Mouse (Mus musculus) c-Kit-positive CD71-positive TER-119-negative erythroid progenitor cells, embryonic 14.5 days (primary cell): ENCODE measurements at regions not wholly inside any gene's neighbourhood (a gene's known extent, or its start where the extent isn't known, plus 50 kb on each side); places are given as distances from the start of the nearest gene placed in this dataset.
A peak's percentile ranks its signal among the peaks of the same experiment; 100 is the strongest.

Source experiments
- DNase-seq: peaks from one replicate; pipeline ENCODE4 v3.0.0-alpha.2; 2013; ENCODE audit warnings: low read depth

- DNase-seq = no peak
These were observed 176.5 kb downstream of the Fam43a start for GRCm38 (mm10) chr16:30775740-30776700.

GRCm38 (mm10) chr16:30777416-30777815 lies 177.9 kb downstream of the Fam43a start:
- no peak for DNase-seq

- DNase-seq = no peak
These were observed 178.6 kb downstream of the Fam43a start for GRCm38 (mm10) chr16:30778078-30778477.

GRCm38 (mm10) chr16:30778945-30779344 lies 179.4 kb downstream of the Fam43a start:
- DNase-seq = no peak

- DNase-seq = no peak
These were observed 184.7 kb downstream of the Fam43a start for GRCm38 (mm10) chr16:30784261-30784660.

GRCm38 (mm10) chr16:30784949-30785348 lies 185.4 kb downstream of the Fam43a start:
- no peak for DNase-seq

- DNase-seq = no peak
These were observed 186.5 kb downstream of the Fam43a start for GRCm38 (mm10) chr16:30786060-30786459.

- no peak for DNase-seq
These were observed 187.8 kb downstream of the Fam43a start for GRCm38 (mm10) chr16:30787351-30787750.

GRCm38 (mm10) chr16:30788321-30788781 lies 188.8 kb downstream of the Fam43a start:
- DNase-seq = peak; percentile 75

- DNase-seq = no peak
These were observed 189.6 kb downstream of the Fam43a start for GRCm38 (mm10) chr16:30788944-30789781.

- no peak for DNase-seq
These were observed 190.5 kb downstream of the Fam43a start for GRCm38 (mm10) chr16:30790036-30790435.

GRCm38 (mm10) chr16:30790551-30791001 lies 191.1 kb downstream of the Fam43a start:
- DNase-seq = no peak

GRCm38 (mm10) chr16:30791048-30791855 lies 191.7 kb downstream of the Fam43a start:
- DNase-seq = no peak

GRCm38 (mm10) chr16:30792738-30793377 lies 193.3 kb downstream of the Fam43a start:
- DNase-seq = no peak

GRCm38 (mm10) chr16:30793378-30793753 lies 193.8 kb downstream of the Fam43a start:
- DNase-seq = no peak

GRCm38 (mm10) chr16:30793856-30794255 lies 194.3 kb downstream of the Fam43a start:
- DNase-seq = no peak

GRCm38 (mm10) chr16:30795501-30795904 lies 196.0 kb downstream of the Fam43a start:
- no peak for DNase-seq

- no peak for DNase-seq
These were observed 196.6 kb downstream of the Fam43a start for GRCm38 (mm10) chr16:30796103-30796502.

- no peak for DNase-seq
These were observed 197.5 kb downstream of the Fam43a start for GRCm38 (mm10) chr16:30797006-30797405.

- no peak for DNase-seq
These were observed 198.5 kb downstream of the Fam43a start for GRCm38 (mm10) chr16:30797973-30798471.

GRCm38 (mm10) chr16:30798536-30798935 lies 199.0 kb downstream of the Fam43a start:
- no peak for DNase-seq
